Mouse (Mus musculus) intestine, postnatal 0 days (tissue): ENCODE data around the gene Foxp3. TPM values are rescaled to one million over a fixed set of nuclear protein-coding genes. Genes with fewer than 3 reads are reported as not detected.

Experiments
- ATAC-seq: fragments of 200-750 bp; cut with Nextera tagmentation; 2 replicates; pipeline ENCODE4 v1.8.0; 2017; ENCODE audit warnings: mild to moderate bottlenecking, moderate TSS enrichment, moderate library complexity
- H3K27ac ChIP-seq: fragments of 300-500 bp; sonication (generic); 2 replicates; pipeline ENCODE4 v1.5.1; 2014; ENCODE audit warnings: mild to moderate bottlenecking, low read depth, low read length, moderate library complexity
- H3K27me3 ChIP-seq: fragments of 300-500 bp; sonication (generic); replicated peaks from 2 replicates; pipeline ENCODE4 v1.6.1; 2014; ENCODE audit warnings: low read length, mixed read lengths; ENCODE audit not compliant: control insufficient read depth, insufficient read depth
- H3K36me3 ChIP-seq: fragments of 300-500 bp; sonication (generic); 2 replicates; pipeline ENCODE4 v1.6.1; 2014; ENCODE audit warnings: mild to moderate bottlenecking, moderate library complexity; ENCODE audit not compliant: control insufficient read depth, insufficient read depth
- H3K4me1 ChIP-seq: fragments of 300-500 bp; sonication (generic); replicated peaks from 2 replicates; pipeline ENCODE4 v1.6.1; 2014; ENCODE audit warnings: antibody characterized with exemption, low read length, mixed read lengths; ENCODE audit not compliant: control insufficient read depth, insufficient read depth
- H3K4me2 ChIP-seq: fragments of 300-500 bp; sonication (generic); replicated peaks from 2 replicates; pipeline ENCODE4 v1.6.1; 2014; ENCODE audit warnings: low read depth, mild to moderate bottlenecking, moderate library complexity
- H3K4me3 ChIP-seq: fragments of 300-500 bp; sonication (generic); 2 replicates; pipeline ENCODE4 v1.5.1; 2014; ENCODE audit warnings: low read depth, low read length
- H3K9ac ChIP-seq: fragments of 300-500 bp; sonication (generic); 2 replicates; pipeline ENCODE4 v1.6.1; 2014; ENCODE audit warnings: mild to moderate bottlenecking, low read depth, low read length
- H3K9me3 ChIP-seq: fragments of 300-500 bp; sonication (generic); 2 replicates; pipeline ENCODE4 v1.6.1; 2016; ENCODE audit warnings: mixed run types; ENCODE audit not compliant: control insufficient read depth
- CTCF ChIP-seq: sonication (generic); IDR thresholded peaks from 2 replicates; pipeline ENCODE4 v1.5.1; 2016; ENCODE audit warnings: low read depth, mild to moderate bottlenecking, control low read depth, antibody characterized with exemption, moderate library complexity
- WGBS: fragments of 180-500 bp; shearing (Covaris S2); extraction: QIAGEN DNeasy Blood & Tissue Kit; methylation state at CpG from one replicate; pipeline ENCODE4 v1.1.7; 2014; 5-methylcytosine and 5-hydroxymethylcytosine counted together
- polyA plus RNA-seq: library from polyadenylated mRNA; unstranded; fragments of >200 nt; fragmentation: Nextera tagmentation; extraction: Ambion mirVana; gene quantifications from 2 replicates; pipeline ENCODE4 v1.2.1, GENCODE M21; 2015

The Foxp3 gene
- 0.05 TPM in 1 of 2 replicates, not detected in the other for polyA plus RNA-seq

GRCm38 (mm10) chrX:7573176-7574086, at the start of gene Foxp3:
TSS of gene Foxp3 (plus strand) at chrX:7573644.
- H3K4me2 ChIP-seq = peak within 1 kb of the TSS; percentile 74
- peak within 1 kb of the TSS; percentile 58 for H3K4me3 ChIP-seq
- TF ChIP-seq CTCF = no peak
- H3K27me3 ChIP-seq = no peaks in the 10 kb centered on the region
- H3K9ac ChIP-seq = peak within 1 kb of the TSS; percentile 64
- no peaks in the 10 kb centered on the region for H3K9me3 ChIP-seq
- no peaks in the 10 kb centered on the region for H3K4me1 ChIP-seq
- H3K27ac ChIP-seq = peak within 1 kb of the TSS; percentile 81
- peak; percentile 74 for ATAC-seq
- no peaks in the 10 kb centered on the region for H3K36me3 ChIP-seq
- 33% methylated on average over 39 of the region's 72 CpGs for WGBS

GRCm38 (mm10) chrX:7524961-7525360, 48.5 kb upstream of the Foxp3 start:
- Histone ChIP-seq H3K9ac (no peak overlapping the region), H3K4me2 (no peak overlapping the region), H3K9me3 (no peaks in the 10 kb centered on the region), H3K4me3 (no peak overlapping the region), H3K36me3 (no peaks in the 10 kb centered on the region), H3K27me3 (no peaks in the 10 kb centered on the region), H3K4me1 (no peaks in the 10 kb centered on the region), H3K27ac (no peak overlapping the region)
- no peak for ATAC-seq
- 61% methylated on average over 3 of the region's 3 CpGs for WGBS
- no peak for TF ChIP-seq CTCF

GRCm38 (mm10) chrX:7553474-7553873, 20.0 kb upstream of the Foxp3 start:
- Histone ChIP-seq H3K4me3 (no peak overlapping the region), H3K36me3 (no peaks in the 10 kb centered on the region), H3K9ac (no peak overlapping the region), H3K27me3 (no peaks in the 10 kb centered on the region), H3K27ac (no peak overlapping the region), H3K4me1 (no peaks in the 10 kb centered on the region), H3K4me2 (no peak overlapping the region), H3K9me3 (no peaks in the 10 kb centered on the region)
- 92% methylated on average over 4 of the region's 4 CpGs for WGBS
- no peak for TF ChIP-seq CTCF
- ATAC-seq = no peak

GRCm38 (mm10) chrX:7563076-7563475, 10.4 kb upstream of the Foxp3 start:
- Histone ChIP-seq H3K36me3 (no peaks in the 10 kb centered on the region), H3K27ac (no peak overlapping the region), H3K27me3 (no peaks in the 10 kb centered on the region), H3K9ac (no peak overlapping the region), H3K4me2 (no peak overlapping the region), H3K4me1 (no peaks in the 10 kb centered on the region), H3K4me3 (no peak overlapping the region), H3K9me3 (no peaks in the 10 kb centered on the region)
- 36% methylated on average over 2 of the region's 2 CpGs for WGBS
- no peak for TF ChIP-seq CTCF
- ATAC-seq = no peak

- 85% methylated on average over 6 of the region's 6 CpGs for WGBS
These were observed 7.1 kb upstream of the Foxp3 start for GRCm38 (mm10) chrX:7566352-7566751.

GRCm38 (mm10) chrX:7567491-7567890, 6.0 kb upstream of the Foxp3 start:
- Histone ChIP-seq H3K4me3 (no peak overlapping the region), H3K4me1 (no peaks in the 10 kb centered on the region), H3K9ac (no peak overlapping the region), H3K4me2 (no peak overlapping the region), H3K9me3 (no peaks in the 10 kb centered on the region), H3K27me3 (no peaks in the 10 kb centered on the region), H3K36me3 (no peaks in the 10 kb centered on the region), H3K27ac (no peak overlapping the region)
- no peak for ATAC-seq
- no peak for TF ChIP-seq CTCF
- 70% methylated on average over 9 of the region's 9 CpGs for WGBS

More at GRCm38 (mm10) chrX:7566352-7566751, 7.1 kb upstream of the Foxp3 start:
- Histone ChIP-seq H3K4me3 (no peak overlapping the region), H3K4me1 (no peaks in the 10 kb centered on the region), H3K27ac (no peak overlapping the region), H3K4me2 (no peak overlapping the region), H3K9me3 (no peaks in the 10 kb centered on the region), H3K9ac (no peak overlapping the region), H3K27me3 (no peaks in the 10 kb centered on the region), H3K36me3 (no peaks in the 10 kb centered on the region)
- no peak for TF ChIP-seq CTCF
- ATAC-seq = no peak
